Mouse (Mus musculus): ENCODE measurements at regions not wholly inside any gene's neighbourhood (a gene's known extent, or its start where the extent isn't known, plus 50 kb on each side); places are given as distances from the start of the nearest gene placed in this dataset.

DNA sequence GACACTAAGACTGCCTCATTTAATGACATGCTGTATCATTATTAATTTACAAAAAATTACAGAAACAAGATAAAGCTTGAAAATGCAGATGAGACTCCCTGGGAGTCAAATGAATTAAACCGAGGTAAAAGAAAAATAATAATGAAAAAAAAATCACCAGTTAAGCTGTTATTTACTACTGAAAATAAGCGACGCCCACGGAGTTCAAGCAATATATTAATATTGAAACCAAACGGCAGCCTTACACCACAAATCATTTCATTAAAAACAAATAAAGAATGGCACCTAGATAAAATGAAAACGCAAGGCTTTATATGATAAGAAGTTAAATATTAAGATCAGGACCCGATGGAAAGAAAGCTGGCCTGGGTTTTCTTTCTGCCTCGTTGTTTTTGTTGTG is 211.9 kb upstream of the Spdye4c start:
- TF ChIP-seq CTCF (IDR thresholded peaks at IDR 0.05; ENCODE audit: low read depth) = no peak
- ATAC-seq = no peak
- 74% methylated on average over 8 of the region's 8 CpGs for WGBS
- H3K4me3 ChIP-seq (ENCODE audit: low read length) = no peak overlapping the region
- no peaks in the 10 kb centered on the region for H3K36me3 ChIP-seq (ENCODE audit: insufficient read depth, low read length)
- H3K4me2 ChIP-seq (ENCODE audit: low read depth, low read length) = no peak overlapping the region
- H3K27ac ChIP-seq = no peak overlapping the region
- no peak for DNase-seq (ENCODE audit: low spot score)
- no peaks in the 10 kb centered on the region for H3K9me3 ChIP-seq (ENCODE audit: low read length)
- H3K4me1 ChIP-seq (ENCODE audit: insufficient read depth, low read length) = 0 out of 2 replicates have a peak, but pooled peaks cover under 1% of the 10 kb centered on the region
- no peaks in the 10 kb centered on the region for H3K27me3 ChIP-seq (ENCODE audit: insufficient read depth, low read length)
- H3K9ac ChIP-seq (replicated peaks; ENCODE audit: low read length) = no peak overlapping the region

DNA sequence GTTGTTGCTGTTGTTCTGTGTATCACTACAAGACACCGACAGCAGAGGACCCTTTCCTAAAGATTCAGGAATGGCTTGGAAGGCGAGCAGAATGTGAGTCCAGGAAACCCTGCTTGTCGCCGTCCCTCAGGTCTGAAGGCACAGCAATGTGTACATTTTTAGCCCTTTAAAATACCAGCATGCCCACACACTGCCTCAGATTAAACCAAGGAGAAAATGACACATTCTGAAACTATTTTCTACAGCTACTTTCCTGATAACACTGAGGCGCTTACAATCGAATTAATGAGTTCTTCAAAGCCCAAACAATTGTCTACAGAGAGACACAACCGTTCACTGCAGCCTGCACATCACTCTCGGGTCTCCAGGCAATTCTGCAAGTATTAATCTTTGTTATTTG is 211.5 kb upstream of the Spdye4c start:
- Histone ChIP-seq H3K9me3 (ENCODE audit: low read length) (no peaks in the 10 kb centered on the region), H3K36me3 (ENCODE audit: insufficient read depth, low read length) (no peaks in the 10 kb centered on the region), H3K4me2 (ENCODE audit: low read depth, low read length) (no peak overlapping the region), H3K27ac (no peak overlapping the region), H3K9ac (replicated peaks; ENCODE audit: low read length) (no peak overlapping the region), H3K4me3 (ENCODE audit: low read length) (no peak overlapping the region), H3K27me3 (ENCODE audit: insufficient read depth, low read length) (no peaks in the 10 kb centered on the region), H3K4me1 (ENCODE audit: insufficient read depth, low read length) (no peaks in the 10 kb centered on the region)
- 47% methylated on average over 8 of the region's 8 CpGs for WGBS
- no peak for ATAC-seq
- TF ChIP-seq CTCF (IDR thresholded peaks at IDR 0.05; ENCODE audit: low read depth) = no peak
- no peak for DNase-seq (ENCODE audit: low spot score)

DNA sequence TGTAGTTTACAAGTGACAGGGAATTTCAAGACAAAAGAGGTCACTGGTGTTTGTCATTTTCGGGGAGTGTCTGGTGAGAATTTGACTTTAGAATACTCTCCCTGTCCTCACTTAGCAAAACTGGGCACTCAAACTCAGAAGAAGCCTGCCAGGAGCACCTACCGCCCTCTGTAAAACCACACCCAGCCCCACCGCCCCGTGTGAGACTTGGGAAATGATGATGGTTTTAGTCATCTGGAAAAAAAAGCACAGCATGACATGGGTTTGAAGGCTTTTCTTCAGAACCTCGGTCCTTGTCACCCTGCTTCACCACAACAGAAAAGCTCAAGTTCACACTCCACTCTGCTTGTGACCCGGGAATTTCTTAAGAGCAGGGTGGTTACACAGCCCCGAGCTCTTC is 210.4 kb upstream of the Spdye4c start:
- Histone ChIP-seq H3K27ac (no peak overlapping the region), H3K4me1 (ENCODE audit: insufficient read depth, low read length) (no peaks in the 10 kb centered on the region), H3K27me3 (ENCODE audit: insufficient read depth, low read length) (no peaks in the 10 kb centered on the region), H3K9ac (replicated peaks; ENCODE audit: low read length) (no peak overlapping the region), H3K4me2 (ENCODE audit: low read depth, low read length) (no peak overlapping the region), H3K36me3 (ENCODE audit: insufficient read depth, low read length) (no peaks in the 10 kb centered on the region), H3K4me3 (ENCODE audit: low read length) (no peak overlapping the region), H3K9me3 (ENCODE audit: low read length) (no peaks in the 10 kb centered on the region)
- ATAC-seq = no peak
- 40% methylated on average over 7 of the region's 7 CpGs for WGBS
- no peak for DNase-seq (ENCODE audit: low spot score)
- no peak for TF ChIP-seq CTCF (IDR thresholded peaks at IDR 0.05; ENCODE audit: low read depth)

DNA sequence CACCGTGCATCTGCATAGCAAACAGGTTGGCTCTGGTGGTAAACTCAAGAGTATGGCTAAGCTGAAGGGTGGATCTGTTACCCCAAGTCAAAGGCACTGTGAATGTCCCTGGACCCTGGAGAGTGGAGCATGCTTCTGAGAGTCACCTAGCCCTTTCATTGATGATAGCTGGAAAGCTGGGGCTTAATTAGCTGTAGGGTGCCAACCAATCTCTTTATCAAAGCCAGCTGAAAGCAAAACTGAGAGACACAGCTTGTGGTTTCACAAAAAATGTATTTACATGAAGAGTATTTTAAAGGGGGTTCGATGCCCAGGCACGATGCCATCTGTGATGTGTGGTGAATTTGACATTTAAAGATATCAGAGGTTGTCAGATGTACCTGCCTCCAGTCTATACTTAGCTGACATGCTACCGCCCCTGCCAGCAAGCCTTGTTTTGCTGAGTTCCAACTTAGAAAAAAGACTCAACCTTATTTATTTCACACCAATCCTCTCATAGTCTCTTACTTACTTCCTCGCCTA is 209.3 kb upstream of the Spdye4c start:
- H3K36me3 ChIP-seq (ENCODE audit: insufficient read depth, low read length) = no peaks in the 10 kb centered on the region
- no peak overlapping the region for H3K4me3 ChIP-seq (ENCODE audit: low read length)
- H3K9ac ChIP-seq (replicated peaks; ENCODE audit: low read length) = no peak overlapping the region
- DNase-seq (ENCODE audit: low spot score) = no peak
- H3K9me3 ChIP-seq (ENCODE audit: low read length) = no peaks in the 10 kb centered on the region
- 80% methylated on average over 5 of the region's 5 CpGs for WGBS
- H3K27ac ChIP-seq = no peak overlapping the region
- ATAC-seq = no peak
- no peak overlapping the region for H3K4me2 ChIP-seq (ENCODE audit: low read depth, low read length)
- H3K27me3 ChIP-seq (ENCODE audit: insufficient read depth, low read length) = no peaks in the 10 kb centered on the region
- TF ChIP-seq CTCF (IDR thresholded peaks at IDR 0.05; ENCODE audit: low read depth) = no peak
- no peaks in the 10 kb centered on the region for H3K4me1 ChIP-seq (ENCODE audit: insufficient read depth, low read length)

DNA sequence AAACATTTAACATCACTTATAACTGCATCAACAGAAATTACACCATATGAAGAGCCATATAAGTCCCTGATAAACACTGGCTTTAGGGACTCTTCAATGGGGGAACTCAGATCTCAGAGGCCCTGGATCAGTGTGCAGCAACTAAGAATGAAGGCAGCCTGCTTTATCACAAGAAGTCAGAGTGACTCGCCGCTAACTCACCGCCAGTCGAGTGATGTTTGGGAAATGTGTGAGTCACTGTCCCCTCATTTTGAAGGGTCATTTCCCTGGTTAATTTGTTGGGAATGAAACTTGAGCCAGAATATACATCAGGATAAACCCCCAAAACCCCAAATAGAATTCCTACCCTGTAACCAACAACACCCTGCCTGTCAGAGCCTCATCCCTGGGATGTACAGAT is 208.5 kb upstream of the Spdye4c start:
- H3K4me2 ChIP-seq (ENCODE audit: low read depth, low read length) = no peak overlapping the region
- DNase-seq (ENCODE audit: low spot score) = no peak
- H3K9me3 ChIP-seq (ENCODE audit: low read length) = no peaks in the 10 kb centered on the region
- no peaks in the 10 kb centered on the region for H3K27me3 ChIP-seq (ENCODE audit: insufficient read depth, low read length)
- no peak overlapping the region for H3K4me3 ChIP-seq (ENCODE audit: low read length)
- H3K27ac ChIP-seq = no peak overlapping the region
- TF ChIP-seq CTCF (IDR thresholded peaks at IDR 0.05; ENCODE audit: low read depth) = no peak
- no peak for ATAC-seq
- no peak overlapping the region for H3K9ac ChIP-seq (replicated peaks; ENCODE audit: low read length)
- H3K4me1 ChIP-seq (ENCODE audit: insufficient read depth, low read length) = no peaks in the 10 kb centered on the region
- WGBS = 86% methylated on average over 4 of the region's 4 CpGs
- no peaks in the 10 kb centered on the region for H3K36me3 ChIP-seq (ENCODE audit: insufficient read depth, low read length)

DNA sequence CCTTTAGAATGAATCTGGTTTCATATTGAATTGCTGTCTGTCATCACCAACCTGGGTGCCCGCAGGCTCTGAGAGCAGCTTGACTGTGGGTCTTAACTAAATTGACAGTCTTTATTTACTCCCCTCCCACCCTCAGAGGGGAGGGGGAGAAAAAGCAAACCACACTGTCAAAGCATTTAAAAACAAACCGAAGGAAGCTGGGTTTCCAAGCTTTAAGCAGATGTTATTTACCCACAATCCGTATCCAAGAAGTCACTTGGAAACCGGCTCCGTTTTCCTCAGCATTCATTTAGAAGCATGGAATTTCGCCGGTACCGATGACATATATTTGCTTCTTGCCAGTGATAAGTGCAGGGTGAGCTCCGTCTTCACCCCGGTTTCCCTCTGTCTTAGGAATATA is 206.4 kb upstream of the Spdye4c start:
- Histone ChIP-seq H3K27me3 (ENCODE audit: insufficient read depth, low read length) (no peaks in the 10 kb centered on the region), H3K4me2 (ENCODE audit: low read depth, low read length) (no peak overlapping the region), H3K9me3 (ENCODE audit: low read length) (no peaks in the 10 kb centered on the region), H3K27ac (no peak overlapping the region), H3K4me3 (ENCODE audit: low read length) (no peak overlapping the region), H3K4me1 (ENCODE audit: insufficient read depth, low read length) (no peaks in the 10 kb centered on the region), H3K36me3 (ENCODE audit: insufficient read depth, low read length) (no peaks in the 10 kb centered on the region), H3K9ac (replicated peaks; ENCODE audit: low read length) (no peak overlapping the region)
- WGBS = 71% methylated on average over 10 of the region's 10 CpGs
- TF ChIP-seq CTCF (IDR thresholded peaks at IDR 0.05; ENCODE audit: low read depth) = no peak
- ATAC-seq (no peak), DNase-seq (ENCODE audit: low spot score) (no peak)

DNA sequence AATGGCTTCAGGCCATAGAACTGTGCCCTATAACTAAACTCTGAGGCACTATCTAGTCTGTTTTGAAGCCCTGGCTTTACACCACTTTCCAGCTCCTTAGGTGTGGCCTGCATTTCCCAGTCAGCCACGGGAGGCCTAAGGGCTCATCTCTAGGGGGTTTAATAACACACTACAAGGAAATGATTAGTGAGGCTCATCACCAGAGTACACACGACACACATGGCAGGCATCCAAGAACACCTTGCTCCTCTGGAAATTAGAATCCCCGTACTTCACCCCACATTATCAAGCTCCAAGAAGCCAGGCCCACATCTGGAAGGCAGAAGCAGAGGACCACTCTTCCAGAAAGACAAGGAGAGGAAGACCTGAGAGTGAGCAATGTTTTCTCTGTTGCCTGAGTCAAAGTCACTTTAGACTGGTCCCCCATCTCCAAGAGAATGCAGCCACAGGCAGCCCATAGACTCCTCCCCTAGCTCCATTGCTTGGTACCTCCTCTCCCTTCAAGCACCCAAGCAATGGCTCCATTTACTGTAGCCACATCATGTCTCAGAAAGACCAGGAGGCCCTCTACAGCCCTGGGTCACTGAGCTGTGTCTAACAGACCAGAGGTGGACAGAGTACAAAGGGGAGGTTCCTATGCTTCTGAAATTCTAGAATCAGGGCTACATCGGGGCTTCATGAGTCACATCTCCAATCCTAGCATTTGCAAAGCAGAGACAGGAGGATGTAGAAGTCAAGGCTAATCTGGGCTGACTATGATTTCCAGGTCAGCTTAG is 204.0 kb upstream of the Spdye4c start:
- no peak overlapping the region for H3K4me3 ChIP-seq (ENCODE audit: low read length)
- DNase-seq (ENCODE audit: low spot score) (no peak), ATAC-seq (no peak)
- H3K9me3 ChIP-seq (ENCODE audit: low read length) = no peaks in the 10 kb centered on the region
- no peaks in the 10 kb centered on the region for H3K27me3 ChIP-seq (ENCODE audit: insufficient read depth, low read length)
- 67% methylated on average over 4 of the region's 4 CpGs for WGBS
- TF ChIP-seq CTCF (IDR thresholded peaks at IDR 0.05; ENCODE audit: low read depth) = no peak
- H3K9ac ChIP-seq (replicated peaks; ENCODE audit: low read length) = no peak overlapping the region
- H3K4me2 ChIP-seq (ENCODE audit: low read depth, low read length) = no peak overlapping the region
- no peak overlapping the region for H3K27ac ChIP-seq
- H3K36me3 ChIP-seq (ENCODE audit: insufficient read depth, low read length) = no peaks in the 10 kb centered on the region
- H3K4me1 ChIP-seq (ENCODE audit: insufficient read depth, low read length) = no peaks in the 10 kb centered on the region
